Mouse (Mus musculus) limb, embryonic 13.5 days (tissue): ENCODE results near the gene Chrna5. TPM values are rescaled to one million over a fixed set of nuclear protein-coding genes. Genes with fewer than 3 reads are reported as not detected.

Experiments used
- ATAC-seq: fragments of 200-750 bp; cut with Nextera tagmentation; 2 replicates; pipeline ENCODE4 v1.8.0; 2017; ENCODE audit warnings: low read depth, moderate number of reproducible peaks, moderate TSS enrichment; ENCODE audit not compliant: low FRiP score
- H3K27ac ChIP-seq: fragments of 300-500 bp; sonication (generic); 2 replicates; pipeline ENCODE4 v1.5.1; 2015; ENCODE audit warnings: inconsistent platforms, mild to moderate bottlenecking, moderate library complexity
- H3K27me3 ChIP-seq: fragments of 300-500 bp; sonication (generic); 2 replicates; pipeline ENCODE4 v1.6.1; 2015; ENCODE audit warnings: mild to moderate bottlenecking, inconsistent platforms
- H3K36me3 ChIP-seq: fragments of 300-500 bp; sonication (generic); 2 replicates; pipeline ENCODE4 v1.6.1; 2015; ENCODE audit warnings: inconsistent platforms, mild to moderate bottlenecking, moderate library complexity
- H3K4me1 ChIP-seq: fragments of 300-500 bp; sonication (generic); 2 replicates; pipeline ENCODE4 v1.6.1; 2015; ENCODE audit warnings: inconsistent platforms
- H3K4me2 ChIP-seq: fragments of 300-500 bp; sonication (generic); replicated peaks from 2 replicates; pipeline ENCODE4 v1.6.1; 2015; ENCODE audit warnings: inconsistent platforms, mild to moderate bottlenecking, moderate library complexity
- H3K4me3 ChIP-seq: fragments of 300-500 bp; sonication (generic); 2 replicates; pipeline ENCODE4 v1.5.1; 2015; ENCODE audit warnings: moderate library complexity, mild to moderate bottlenecking, inconsistent platforms
- H3K9ac ChIP-seq: fragments of 300-500 bp; sonication (generic); 2 replicates; pipeline ENCODE4 v1.6.1; 2015; ENCODE audit warnings: mild to moderate bottlenecking, inconsistent platforms
- H3K9me3 ChIP-seq: fragments of 300-500 bp; sonication (generic); 2 replicates; pipeline ENCODE4 v1.6.1; 2016; ENCODE audit warnings: inconsistent platforms
- WGBS: fragments of 180-500 bp; shearing (Covaris S2); methylation state at CpG from one replicate; pipeline ENCODE4 v1.1.7; 2015; 5-methylcytosine and 5-hydroxymethylcytosine counted together
- polyA plus RNA-seq: library from polyadenylated mRNA; unstranded; fragments of >200 nt; fragmentation: Nextera tagmentation; extraction: Ambion mirVana; gene quantifications from 2 replicates; pipeline ENCODE4 v1.2.1, GENCODE M21; 2015

Chrna5 gene
- polyA plus RNA-seq, 1 experiment from 2014 or later: 1.4 TPM

DNA sequence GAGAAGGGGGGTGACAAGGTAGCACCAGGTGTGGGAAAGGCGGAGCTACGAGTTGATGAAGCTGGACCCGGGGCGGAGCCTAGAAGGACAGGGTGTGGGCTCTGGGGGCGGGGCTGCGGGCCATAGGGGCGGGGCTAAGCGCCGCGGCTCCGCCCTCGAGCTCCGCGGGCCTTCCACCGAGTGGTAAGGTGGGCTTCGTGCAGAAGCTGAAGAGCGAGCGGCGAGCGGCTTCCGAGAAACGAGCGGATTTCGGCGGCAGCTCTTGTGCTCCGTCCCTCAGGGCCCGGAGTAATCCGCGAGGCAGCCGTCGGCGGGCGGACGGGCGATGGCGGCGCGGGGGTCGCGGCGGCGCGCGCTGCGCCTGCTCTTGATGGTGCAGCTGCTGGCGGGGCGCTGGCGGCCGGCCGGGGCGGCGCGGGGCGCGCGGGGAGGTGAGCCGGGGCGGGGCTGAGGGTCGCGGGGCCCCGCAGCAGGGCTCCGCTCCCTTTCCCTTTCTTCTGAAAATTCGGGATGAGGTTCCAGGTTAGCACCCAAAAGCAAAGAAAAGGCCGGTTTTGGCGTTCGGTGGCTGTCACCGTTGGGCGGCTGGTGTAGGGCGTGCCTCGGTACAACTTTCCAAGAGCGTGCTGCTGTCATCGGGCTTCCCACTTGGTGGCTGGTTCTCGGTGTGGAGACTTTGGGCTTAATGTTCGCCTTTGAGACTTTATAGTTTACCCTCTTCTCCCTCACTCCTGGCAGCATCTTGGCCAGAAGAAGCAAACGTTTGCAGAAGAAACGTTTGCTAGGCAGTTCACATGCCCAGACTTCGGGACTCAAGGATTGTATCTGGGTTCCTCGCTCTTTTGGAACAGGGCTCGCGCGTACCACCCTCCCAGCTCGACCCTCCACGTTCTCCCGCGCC is 861 bp downstream of the Chrna5 start:
- H3K4me3 ChIP-seq: peak overlapping the region; percentile 69
- H3K27ac ChIP-seq: no peak overlapping the region
- H3K36me3 ChIP-seq: no peaks in the 10 kb centered on the region
- peaks cover 15% of the 10 kb centered on the region for H3K4me1 ChIP-seq
- WGBS: under 1% methylated on average over 84 of the region's 85 CpGs
- peak overlapping the region; percentile 90 for H3K4me2 ChIP-seq
- peak overlapping the region; percentile 71 for H3K9ac ChIP-seq
- no peaks in the 10 kb centered on the region for H3K9me3 ChIP-seq
- ATAC-seq: peak; percentile 76; the same call in 1 of the 2 replicates
- H3K27me3 ChIP-seq: peaks cover 42% of the 10 kb centered on the region

- WGBS: 5% methylated on average over 7 of the region's 7 CpGs
- H3K27ac ChIP-seq: no peak overlapping the region
- peak overlapping the region; percentile 90 for H3K4me2 ChIP-seq
- no peaks in the 10 kb centered on the region for H3K36me3 ChIP-seq
- H3K9me3 ChIP-seq: no peaks in the 10 kb centered on the region
- peaks cover 15% of the 10 kb centered on the region for H3K4me1 ChIP-seq
- H3K9ac ChIP-seq: no peak overlapping the region; the same call in 1 of the 2 replicates
- peak overlapping the region; percentile 69 for H3K4me3 ChIP-seq
- H3K27me3 ChIP-seq: peaks cover 42% of the 10 kb centered on the region
- ATAC-seq: no peak
These were observed 1.7 kb downstream of the Chrna5 start for GRCm38 (mm10) chr9:54982401-54982800.

GRCm38 (mm10) chr9:54990362-54990761 is 9.7 kb downstream of the Chrna5 start:
- Histone ChIP-seq H3K9ac (no peak overlapping the region), H3K4me2 (no peak overlapping the region), H3K27ac (no peak overlapping the region), H3K27me3 (no peaks in the 10 kb centered on the region), H3K9me3 (no peaks in the 10 kb centered on the region), H3K36me3 (no peaks in the 10 kb centered on the region), H3K4me1 (no peaks in the 10 kb centered on the region), H3K4me3 (no peak overlapping the region)
- WGBS: 78% methylated on average over 3 of the region's 3 CpGs
- ATAC-seq: no peak

GRCm38 (mm10) chr9:54994381-54994780 is 13.7 kb downstream of the Chrna5 start:
- 45% methylated on average over 3 of the region's 3 CpGs for WGBS
- no peak for ATAC-seq
- H3K4me2 ChIP-seq: no peak overlapping the region
- H3K27me3 ChIP-seq: no peaks in the 10 kb centered on the region
- H3K36me3 ChIP-seq: no peaks in the 10 kb centered on the region
- H3K9ac ChIP-seq: no peak overlapping the region
- no peak overlapping the region for H3K4me3 ChIP-seq
- no peaks in the 10 kb centered on the region for H3K9me3 ChIP-seq
- H3K27ac ChIP-seq: no peak overlapping the region
- H3K4me1 ChIP-seq: no peaks in the 10 kb centered on the region

GRCm38 (mm10) chr9:54995645-54996044 is 15.0 kb downstream of the Chrna5 start:
- Histone ChIP-seq H3K36me3 (no peaks in the 10 kb centered on the region), H3K4me2 (no peak overlapping the region), H3K27me3 (no peaks in the 10 kb centered on the region), H3K4me1 (no peaks in the 10 kb centered on the region), H3K27ac (no peak overlapping the region), H3K4me3 (no peak overlapping the region), H3K9me3 (no peaks in the 10 kb centered on the region), H3K9ac (no peak overlapping the region)
- 91% methylated on average over 3 of the region's 3 CpGs for WGBS
- no peak for ATAC-seq

- 80% methylated on average over 4 of the region's 4 CpGs for WGBS
- H3K9ac ChIP-seq: no peak overlapping the region
These were observed 22.9 kb downstream of the Chrna5 start for GRCm38 (mm10) chr9:55003609-55004008.

DNA sequence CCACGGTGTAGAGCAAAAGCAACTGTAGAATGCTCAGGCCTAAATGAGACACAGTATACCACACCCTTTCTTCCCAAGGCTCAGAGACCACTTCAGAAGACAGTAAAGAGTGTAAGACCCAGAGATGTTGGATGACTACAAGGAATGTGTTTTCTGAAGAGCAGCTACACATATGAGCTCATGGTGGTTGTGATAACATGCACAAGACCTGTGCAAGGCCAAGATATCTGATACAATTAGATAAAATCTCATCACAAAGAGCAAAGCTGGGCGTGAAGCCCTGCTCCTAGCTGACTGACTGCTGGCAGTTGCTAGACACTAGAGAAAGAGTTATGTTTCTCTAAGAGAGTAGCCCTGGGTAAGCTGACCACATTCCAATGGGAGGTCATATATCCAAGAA is 29.0 kb downstream of the Chrna5 start:
- 82% methylated on average over 2 of the region's 2 CpGs for WGBS

More at GRCm38 (mm10) chr9:55003609-55004008, 22.9 kb downstream of the Chrna5 start:
- Histone ChIP-seq H3K27ac (no peak overlapping the region), H3K36me3 (no peaks in the 10 kb centered on the region), H3K4me1 (no peaks in the 10 kb centered on the region), H3K4me2 (no peak overlapping the region), H3K4me3 (no peak overlapping the region), H3K9me3 (no peaks in the 10 kb centered on the region), H3K27me3 (no peaks in the 10 kb centered on the region)
- no peak for ATAC-seq

DNA sequence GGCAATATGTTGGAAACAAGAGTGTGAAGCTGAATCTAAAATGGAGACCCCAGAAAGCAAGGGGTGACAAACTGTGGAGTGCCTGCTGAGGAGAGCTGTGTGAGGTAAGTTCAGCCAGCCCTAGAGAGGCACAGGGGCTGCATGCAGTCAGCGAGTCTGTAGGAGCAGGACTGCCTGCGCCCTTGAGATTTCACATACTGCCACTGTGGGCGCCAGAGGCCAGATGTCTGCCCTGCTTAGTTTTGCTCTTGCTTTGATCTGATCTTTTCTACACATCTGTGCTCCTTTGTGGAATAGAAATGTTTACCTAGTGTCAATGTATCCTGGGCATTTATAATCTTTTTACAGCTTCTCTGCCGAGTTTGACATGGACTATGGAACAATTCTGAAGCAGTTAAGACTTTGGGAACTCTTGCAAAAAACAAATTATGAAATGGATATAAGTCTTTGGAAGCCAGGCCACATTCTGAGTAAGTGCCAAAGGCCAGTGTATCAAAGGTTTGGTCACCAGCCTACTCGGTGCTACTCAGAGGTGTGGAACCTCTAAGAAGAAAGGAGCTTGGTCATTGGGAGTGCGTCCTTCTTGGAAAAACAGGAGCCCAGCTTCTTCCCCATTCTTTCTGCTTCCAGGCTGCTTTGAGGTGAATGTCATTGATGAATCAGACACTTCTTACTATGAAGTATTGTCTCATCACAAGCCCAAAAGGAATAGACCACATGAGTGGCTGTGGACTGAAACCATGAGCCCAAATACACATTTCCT is 30.1 kb downstream of the Chrna5 start:
- Histone ChIP-seq H3K27me3 (no peaks in the 10 kb centered on the region), H3K4me1 (no peaks in the 10 kb centered on the region), H3K36me3 (no peaks in the 10 kb centered on the region), H3K9ac (no peak overlapping the region), H3K4me3 (no peak overlapping the region), H3K9me3 (no peaks in the 10 kb centered on the region), H3K27ac (no peak overlapping the region), H3K4me2 (no peak overlapping the region)
- WGBS: 35% methylated on average over 6 of the region's 6 CpGs
- ATAC-seq: no peak

More for the DNA sequence above, 29.0 kb downstream of the Chrna5 start:
- Histone ChIP-seq H3K4me3 (no peak overlapping the region), H3K4me1 (no peaks in the 10 kb centered on the region), H3K27me3 (no peaks in the 10 kb centered on the region), H3K9me3 (no peaks in the 10 kb centered on the region), H3K27ac (no peak overlapping the region), H3K4me2 (no peak overlapping the region), H3K9ac (no peak overlapping the region), H3K36me3 (no peaks in the 10 kb centered on the region)
- ATAC-seq: no peak

- Histone ChIP-seq H3K36me3 (no peaks in the 10 kb centered on the region), H3K9me3 (no peaks in the 10 kb centered on the region), H3K4me3 (no peak overlapping the region), H3K9ac (no peak overlapping the region), H3K4me2 (no peak overlapping the region), H3K27ac (no peak overlapping the region), H3K27me3 (peaks cover 5% of the 10 kb centered on the region; the same call in 1 of the 2 replicates), H3K4me1 (no peaks in the 10 kb centered on the region)
- no peak for ATAC-seq
- WGBS: 85% methylated on average over 3 of the region's 3 CpGs
These were observed 36.2 kb downstream of the Chrna5 start for GRCm38 (mm10) chr9:55016926-55017325.

DNA sequence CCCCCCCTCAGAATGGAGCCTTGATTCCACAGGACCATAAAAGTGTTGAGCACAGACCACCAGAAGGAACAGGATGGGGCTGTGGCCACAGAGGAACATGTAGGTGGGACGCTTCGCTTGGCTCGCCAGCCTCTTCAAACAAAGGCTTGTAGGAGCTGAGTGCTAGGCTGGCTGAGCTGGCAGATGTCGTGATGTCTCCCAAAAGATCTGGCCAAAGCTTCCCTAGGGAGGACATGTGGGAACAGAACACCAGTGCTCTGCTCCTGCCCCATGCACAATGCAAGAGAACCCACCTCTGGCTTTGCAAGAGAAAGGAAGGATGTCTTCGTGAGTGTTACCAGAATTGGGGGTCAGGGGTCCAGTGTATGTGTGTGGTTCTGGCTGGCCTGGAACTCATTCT is 42.6 kb downstream of the Chrna5 start:
- H3K27ac ChIP-seq: no peak overlapping the region
- H3K27me3 ChIP-seq: peaks cover 51% of the 10 kb centered on the region
- H3K9ac ChIP-seq: no peak overlapping the region
- H3K36me3 ChIP-seq: no peaks in the 10 kb centered on the region
- H3K4me1 ChIP-seq: peaks cover 12% of the 10 kb centered on the region
- no peak overlapping the region for H3K4me3 ChIP-seq
- H3K4me2 ChIP-seq: no peak overlapping the region
- ATAC-seq: no peak
- WGBS: 87% methylated on average over 5 of the region's 5 CpGs
- no peaks in the 10 kb centered on the region for H3K9me3 ChIP-seq

DNA sequence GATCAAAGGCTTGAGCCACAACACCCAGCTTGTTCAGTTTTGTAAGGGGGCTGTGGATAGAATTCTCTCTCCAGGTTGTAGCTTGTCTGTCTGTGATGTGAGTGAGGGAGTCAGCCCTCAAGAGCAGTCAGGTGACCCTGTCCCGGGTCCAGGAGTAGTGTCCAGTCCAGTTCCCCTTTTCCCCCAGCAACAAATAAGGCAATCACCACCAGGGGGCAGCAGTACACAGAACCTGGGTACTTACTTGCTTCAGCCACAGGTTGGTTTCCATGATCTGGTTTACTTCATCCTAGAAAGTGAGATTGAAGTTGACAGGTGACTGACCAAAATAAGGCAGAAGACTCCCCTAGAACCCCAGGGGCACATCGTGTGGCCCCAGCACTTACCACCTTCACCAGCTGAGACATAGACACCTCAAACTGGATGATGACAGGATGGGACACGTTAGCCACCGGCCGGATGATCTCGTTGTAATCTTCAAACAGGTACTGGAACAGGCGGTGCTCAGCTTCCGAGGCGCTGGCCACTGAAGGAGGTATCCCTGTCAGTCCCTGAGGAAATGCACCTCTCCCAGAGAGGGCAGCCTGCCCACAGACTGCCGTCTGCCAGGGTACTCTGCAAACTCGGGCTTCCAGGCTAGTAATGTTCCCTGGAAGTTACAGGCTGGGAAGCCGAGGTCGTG is 43.4 kb downstream of the Chrna5 start:
- no peaks in the 10 kb centered on the region for H3K9me3 ChIP-seq
- no peak overlapping the region for H3K4me3 ChIP-seq
- H3K27me3 ChIP-seq: peaks cover 51% of the 10 kb centered on the region
- H3K4me2 ChIP-seq: no peak overlapping the region
- no peak overlapping the region for H3K9ac ChIP-seq
- peaks cover 12% of the 10 kb centered on the region for H3K4me1 ChIP-seq
- no peaks in the 10 kb centered on the region for H3K36me3 ChIP-seq
- ATAC-seq: no peak
- no peak overlapping the region for H3K27ac ChIP-seq
- WGBS: 39% methylated on average over 13 of the region's 13 CpGs
